Mouse (Mus musculus) midbrain, embryonic 14.5 days (tissue): ENCODE results near the gene Daxx. TPM values are rescaled to one million over a fixed set of nuclear protein-coding genes. Genes with fewer than 3 reads are reported as not detected.
"Not testable (repeated sequence)": the region's sequence is repeated elsewhere in the genome, so short reads cannot be mapped to it uniquely, and the experiment has no call there.

ENCODE experiments used
- ATAC-seq: fragments of 200-750 bp; cut with Nextera tagmentation; 2 replicates; pipeline ENCODE4 v1.8.0; 2017; ENCODE audit warnings: moderate number of reproducible peaks, moderate library complexity; ENCODE audit not compliant: low FRiP score, low TSS enrichment
- DNase-seq: peaks from one replicate; pipeline ENCODE4 v3.0.0-alpha.2; 2015
- H3K27ac ChIP-seq: fragments of 300-500 bp; sonication (generic); replicated peaks from 2 replicates; pipeline ENCODE4 v1.5.1; 2014; ENCODE audit warnings: mild to moderate bottlenecking, low read depth, low read length, moderate library complexity
- H3K27me3 ChIP-seq: fragments of 300-500 bp; sonication (generic); 2 replicates; pipeline ENCODE4 v1.6.1; 2014; ENCODE audit warnings: low read length, control low read depth, mixed read lengths; ENCODE audit not compliant: control insufficient read depth, insufficient read depth
- H3K36me3 ChIP-seq: fragments of 300-500 bp; sonication (generic); 2 replicates; pipeline ENCODE4 v1.6.1; 2014; ENCODE audit warnings: low read length, control low read depth; ENCODE audit not compliant: control insufficient read depth, insufficient read depth
- H3K4me1 ChIP-seq: fragments of 300-500 bp; sonication (generic); 2 replicates; pipeline ENCODE4 v1.6.1; 2014; ENCODE audit warnings: mild to moderate bottlenecking, antibody characterized with exemption, low read length, control low read depth; ENCODE audit not compliant: control insufficient read depth, insufficient read depth
- H3K4me2 ChIP-seq: fragments of 300-500 bp; sonication (generic); 2 replicates; pipeline ENCODE4 v1.6.1; 2014; ENCODE audit warnings: mild to moderate bottlenecking, low read length, moderate library complexity
- H3K4me3 ChIP-seq: fragments of 300-500 bp; sonication (generic); replicated peaks from 2 replicates; pipeline ENCODE4 v1.5.1; 2014; ENCODE audit warnings: low read depth, low read length
- H3K9ac ChIP-seq: fragments of 300-500 bp; sonication (generic); replicated peaks from 2 replicates; pipeline ENCODE4 v1.6.1; 2014; ENCODE audit warnings: mild to moderate bottlenecking, low read length, moderate library complexity
- H3K9me3 ChIP-seq: fragments of 300-500 bp; sonication (generic); 2 replicates; pipeline ENCODE4 v1.6.1; 2016; ENCODE audit warnings: low read length, control low read depth, mixed read lengths; ENCODE audit not compliant: control insufficient read depth
- WGBS: fragments of 180-500 bp; shearing (Covaris S2); extraction: QIAGEN DNeasy Blood & Tissue Kit; methylation state at CpG from one replicate; pipeline ENCODE4 v1.1.7; 2014; 5-methylcytosine and 5-hydroxymethylcytosine counted together
- polyA plus RNA-seq: library from polyadenylated mRNA; unstranded; fragments of >200 nt; fragmentation: Nextera tagmentation; extraction: Ambion mirVana; gene quantifications from 2 replicates; pipeline ENCODE4 v1.2.1, GENCODE M21; 2014

Daxx gene
- polyA plus RNA-seq, 1 experiment from 2014 or later = 44.6 TPM

DNA sequence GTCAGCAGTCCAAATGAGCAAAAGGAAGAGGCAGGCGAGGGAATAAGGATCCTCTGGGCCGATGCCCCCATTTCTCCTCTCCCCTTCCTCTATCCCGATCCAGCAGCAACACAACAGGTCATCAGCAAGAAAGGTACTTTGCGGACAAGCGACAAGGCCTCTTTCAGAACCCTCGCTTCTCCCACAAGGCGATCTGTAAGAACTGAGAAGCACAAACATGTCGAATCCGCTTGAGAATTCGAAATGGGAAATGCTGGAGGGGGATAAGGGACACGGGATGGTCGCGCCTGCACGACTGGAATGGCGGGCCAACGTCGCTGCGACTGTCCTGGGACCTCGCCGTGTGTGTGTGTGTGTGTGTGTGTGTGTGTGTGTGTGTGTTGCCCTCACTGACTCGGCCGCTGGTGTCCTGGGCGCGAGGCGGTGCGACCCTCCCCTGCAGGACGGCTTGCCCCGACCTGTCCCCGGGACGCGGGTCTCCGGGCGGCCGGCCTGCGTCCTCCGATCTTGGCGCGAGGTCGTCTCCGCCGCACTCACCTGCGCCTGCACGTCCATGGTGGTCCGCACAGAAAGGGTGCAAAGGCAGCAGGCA, 19.2 kb upstream of the Daxx start:
- not testable (repeated sequence) for H3K27ac ChIP-seq, DNase-seq, H3K27me3 ChIP-seq, H3K36me3 ChIP-seq, H3K9me3 ChIP-seq, H3K4me1 ChIP-seq
- Histone ChIP-seq H3K4me3 (peak overlapping the region; percentile 54), H3K4me2 (peak overlapping the region; percentile 67), H3K9ac (peak overlapping the region; percentile 45; the same call in 1 of the 2 replicates)
- ATAC-seq = peak; percentile 29; the same call in 1 of the 2 replicates
- WGBS = under 1% methylated on average over 44 of the region's 44 CpGs

DNA sequence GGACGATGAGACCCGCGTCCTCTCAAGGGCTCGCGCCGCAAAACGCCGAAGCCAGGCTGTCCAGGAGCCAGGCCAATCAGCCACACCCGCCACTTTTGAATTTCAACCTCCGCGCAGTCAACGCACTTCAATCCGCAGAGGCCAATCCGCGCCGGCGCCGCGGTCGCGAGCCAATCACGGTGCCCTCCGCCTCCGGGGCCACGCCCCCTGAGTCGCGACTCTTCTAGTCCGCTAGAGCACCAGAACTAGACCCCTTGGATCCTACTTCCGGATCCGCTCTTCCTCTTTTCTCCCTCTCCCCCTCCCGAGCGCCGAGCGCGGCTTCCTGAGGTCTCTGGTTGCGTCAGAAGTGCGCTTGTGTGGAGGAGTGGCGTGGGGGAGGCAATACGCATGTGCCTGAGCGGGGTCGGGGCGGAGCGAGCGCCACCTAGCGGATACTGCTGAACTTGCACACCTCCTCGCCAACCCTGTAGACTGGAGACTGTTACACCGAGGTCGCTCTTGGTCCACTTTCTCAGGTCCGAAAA, 18.6 kb upstream of the Daxx start, which contains the start of gene Kifc1:
Gene Kifc1 (minus strand): TSS at position 129 of the 527 bp plus-strand sequence.
- peak within 1 kb of the TSS; percentile 54 for H3K4me3 ChIP-seq
- H3K36me3 ChIP-seq = no peaks in the 10 kb centered on the region
- ATAC-seq (peak; percentile 100), DNase-seq (peak; percentile 99)
- no peaks in the 10 kb centered on the region for H3K4me1 ChIP-seq
- WGBS = under 1% methylated on average over 49 of the region's 49 CpGs
- peak within 1 kb of the TSS; percentile 67 for H3K4me2 ChIP-seq
- H3K27ac ChIP-seq = no peak within 1 kb of the TSS
- no peaks in the 10 kb centered on the region for H3K27me3 ChIP-seq
- no peaks in the 10 kb centered on the region for H3K9me3 ChIP-seq
- H3K9ac ChIP-seq = peak within 1 kb of the TSS; percentile 45; the same call in 1 of the 2 replicates

DNA sequence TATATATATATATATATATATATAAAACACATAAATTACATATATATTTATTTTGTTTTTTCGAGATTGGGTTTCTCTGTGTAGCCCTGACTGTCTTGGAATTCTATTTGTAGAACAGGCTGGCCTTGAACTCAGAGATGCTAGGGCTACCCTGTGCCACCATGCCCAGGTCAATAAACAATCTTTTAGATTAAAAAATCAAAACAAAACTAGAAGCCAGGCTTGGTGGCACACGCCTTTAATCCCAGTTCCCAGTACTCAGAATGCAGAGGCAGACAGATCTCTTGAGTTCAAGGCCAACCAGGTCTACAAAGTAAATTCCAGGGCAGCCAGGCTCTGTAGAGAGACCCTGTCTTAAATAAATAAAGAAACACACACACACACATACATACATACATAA, 17.9 kb upstream of the Daxx start:
- Histone ChIP-seq H3K4me3 (no peak overlapping the region), H3K9me3 (no peaks in the 10 kb centered on the region), H3K27me3 (no peaks in the 10 kb centered on the region), H3K36me3 (no peaks in the 10 kb centered on the region), H3K27ac (no peak overlapping the region), H3K4me1 (no peaks in the 10 kb centered on the region), H3K9ac (no peak overlapping the region), H3K4me2 (no peak overlapping the region)
- no peak for DNase-seq
- 75% methylated on average over 2 of the region's 2 CpGs for WGBS
- ATAC-seq = no peak

DNA sequence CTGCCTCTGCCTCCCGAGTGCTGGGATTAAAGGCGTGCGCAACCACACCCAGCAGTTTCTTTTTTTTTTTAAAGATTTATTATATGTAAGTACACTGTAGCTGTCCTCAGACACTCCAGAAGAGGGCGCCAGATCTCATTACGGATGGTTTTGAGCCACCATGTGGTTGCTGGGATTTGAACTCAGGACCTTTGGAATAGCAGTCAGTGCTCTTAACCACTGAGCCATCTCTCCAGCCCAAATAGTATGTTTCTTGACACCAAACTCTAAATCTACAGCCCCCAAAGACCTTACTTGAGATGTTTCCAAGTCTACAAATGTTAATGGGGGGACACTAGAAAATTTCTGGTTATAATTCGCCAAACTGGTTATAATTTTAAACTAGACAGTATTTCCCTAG, 17.3 kb upstream of the Daxx start:
- not testable (repeated sequence) for H3K36me3 ChIP-seq, DNase-seq, ATAC-seq, H3K4me1 ChIP-seq, H3K4me2 ChIP-seq, H3K4me3 ChIP-seq, H3K27me3 ChIP-seq, H3K9ac ChIP-seq, H3K27ac ChIP-seq, H3K9me3 ChIP-seq
- 70% methylated on average over 6 of the region's 6 CpGs for whole genome bisulfite sequencing

DNA sequence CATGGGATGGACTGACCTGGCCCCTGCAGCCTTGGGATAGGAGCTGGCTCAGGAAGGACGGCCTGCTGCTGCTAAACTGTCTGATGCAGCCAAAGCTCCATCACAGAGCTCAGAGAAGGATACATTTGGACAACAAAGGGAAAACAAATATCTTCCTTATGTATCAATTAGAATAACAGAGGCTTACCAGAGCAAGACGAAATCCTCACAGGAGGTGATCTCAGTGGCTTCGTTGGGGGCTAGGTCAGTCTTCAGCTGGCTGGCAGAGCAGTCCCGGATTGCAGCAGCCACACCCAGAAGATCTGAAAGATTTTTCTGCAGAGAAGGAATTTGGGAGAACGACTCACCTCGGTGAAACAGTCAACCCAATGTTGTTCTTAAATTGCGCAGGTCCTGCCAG, 16.8 kb upstream of the Daxx start:
- Histone ChIP-seq H3K27me3 (no peaks in the 10 kb centered on the region), H3K36me3 (no peaks in the 10 kb centered on the region), H3K4me2 (no peak overlapping the region), H3K27ac (no peak overlapping the region), H3K9me3 (no peaks in the 10 kb centered on the region), H3K9ac (no peak overlapping the region), H3K4me3 (no peak overlapping the region), H3K4me1 (no peaks in the 10 kb centered on the region)
- WGBS = 10% methylated on average over 7 of the region's 7 CpGs
- DNase-seq (no peak), ATAC-seq (no peak)

DNA sequence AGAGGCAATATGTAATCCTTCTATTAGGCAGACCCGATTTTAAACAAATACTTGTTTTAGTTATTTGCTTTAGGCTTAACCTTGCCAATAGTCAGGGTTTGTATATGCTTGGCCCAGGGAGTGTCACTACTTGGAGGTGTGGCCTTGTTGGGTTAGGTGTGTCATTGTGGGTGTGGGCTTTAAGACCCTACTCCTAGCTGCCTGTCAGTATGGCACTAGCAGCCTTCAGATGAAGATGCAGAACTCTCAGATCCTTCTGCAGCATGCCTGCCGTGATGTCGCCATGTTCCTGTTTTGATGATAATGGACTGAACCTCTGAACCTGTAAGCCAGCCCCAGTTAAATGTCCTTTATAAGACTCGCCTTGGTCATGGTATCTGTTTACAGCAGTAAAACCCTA, 16.2 kb upstream of the Daxx start:
- not testable (repeated sequence) for DNase-seq, ATAC-seq
- 72% methylated on average over 4 of the region's 4 CpGs for WGBS

DNA sequence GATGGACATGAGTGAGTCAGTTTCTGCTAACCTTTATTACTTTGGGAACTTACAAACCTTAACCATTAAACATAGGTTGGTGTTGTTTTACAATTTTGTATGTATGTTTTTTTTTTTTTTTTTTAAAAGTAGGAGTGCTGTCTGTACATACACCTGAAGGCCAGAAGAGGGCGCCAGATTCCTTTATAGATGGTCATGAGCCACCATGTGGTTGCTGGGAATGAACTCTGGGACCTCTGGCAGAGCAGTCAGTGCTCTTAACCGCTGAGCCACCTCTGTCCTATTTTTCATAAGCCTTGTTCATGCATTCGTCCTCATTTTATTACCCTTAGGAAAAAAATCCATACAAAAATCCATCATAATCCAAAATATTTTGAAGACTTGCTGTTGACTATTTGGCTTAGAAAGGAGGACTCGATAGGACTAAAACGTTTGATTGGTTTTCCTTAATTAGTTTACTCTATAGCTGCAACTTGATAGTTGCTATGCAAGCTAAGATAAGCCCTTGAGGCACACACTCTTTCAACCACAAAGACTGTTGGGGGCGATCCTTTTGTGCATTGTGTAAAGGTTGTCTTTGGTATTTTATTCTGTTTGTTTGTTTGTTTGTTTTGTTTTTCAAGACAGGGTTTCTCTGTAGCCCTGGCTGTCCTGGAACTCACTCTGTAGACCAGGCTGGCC, 12.0 kb upstream of the Daxx start:
- ATAC-seq (no peak), DNase-seq (peak; percentile 78)
- WGBS = 42% methylated on average over 6 of the region's 6 CpGs
- Histone ChIP-seq H3K9me3 (no peaks in the 10 kb centered on the region), H3K27me3 (no peaks in the 10 kb centered on the region), H3K36me3 (no peaks in the 10 kb centered on the region), H3K4me1 (no peaks in the 10 kb centered on the region), H3K27ac (no peak overlapping the region), H3K9ac (no peak overlapping the region), H3K4me3 (no peak overlapping the region), H3K4me2 (no peak overlapping the region)

More for the DNA sequence above, 16.2 kb upstream of the Daxx start:
- not testable (repeated sequence) for H3K9me3 ChIP-seq, H3K4me3 ChIP-seq, H3K4me2 ChIP-seq, H3K27me3 ChIP-seq, H3K9ac ChIP-seq, H3K36me3 ChIP-seq, H3K27ac ChIP-seq, H3K4me1 ChIP-seq

DNA sequence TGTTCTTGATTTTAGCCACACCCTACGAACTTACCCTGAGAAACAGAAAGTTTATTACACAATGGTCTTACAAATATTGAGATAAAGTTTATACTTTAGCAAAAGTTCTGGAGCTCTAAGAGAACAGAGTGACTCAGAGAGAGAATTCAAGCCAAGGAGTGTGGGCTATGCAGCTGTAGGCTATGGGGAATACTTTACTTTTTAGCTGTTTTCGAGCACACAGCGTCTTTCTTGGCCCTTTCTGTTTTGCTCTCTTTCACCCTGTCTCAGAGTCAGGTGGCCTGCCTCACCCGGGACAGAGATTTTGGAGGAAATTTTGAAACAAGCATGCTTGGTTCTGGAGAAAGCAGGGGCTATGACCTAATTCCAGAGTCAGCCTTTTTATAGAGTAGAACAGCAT, 11.0 kb upstream of the Daxx start:
- ATAC-seq, DNase-seq, H3K27me3 ChIP-seq, H3K4me3 ChIP-seq, H3K9me3 ChIP-seq, H3K4me2 ChIP-seq, H3K9ac ChIP-seq, H3K4me1 ChIP-seq, H3K36me3 ChIP-seq, H3K27ac ChIP-seq: not testable (repeated sequence)
- WGBS = 89% methylated on average over 4 of the region's 4 CpGs

DNA sequence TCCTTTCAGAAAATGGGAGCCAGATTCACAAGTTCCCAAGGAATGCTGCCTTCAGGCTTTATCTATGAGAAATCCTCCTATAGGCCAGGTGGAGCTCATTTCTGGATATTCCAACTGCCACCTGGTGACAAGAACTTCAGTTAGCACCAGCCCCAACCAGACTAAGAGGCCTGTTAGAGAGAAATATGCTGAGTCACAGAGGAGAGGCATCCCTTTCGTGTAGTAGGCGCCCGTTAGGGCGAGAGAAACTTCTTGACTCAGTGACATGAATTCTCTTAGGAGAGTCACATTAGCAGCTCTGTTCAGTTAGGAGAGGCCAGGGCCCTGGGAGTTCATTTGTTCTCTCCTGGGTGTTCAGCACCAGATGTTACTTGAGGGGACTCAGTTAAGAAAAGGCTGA, 9.6 kb upstream of the Daxx start:
- H3K4me3 ChIP-seq = no peak overlapping the region
- 84% methylated on average over 4 of the region's 4 CpGs for WGBS
- ATAC-seq (no peak), DNase-seq (no peak)
- H3K4me1 ChIP-seq = no peaks in the 10 kb centered on the region
- H3K9ac ChIP-seq = no peak overlapping the region
- no peaks in the 10 kb centered on the region for H3K9me3 ChIP-seq
- H3K4me2 ChIP-seq = no peak overlapping the region
- H3K27ac ChIP-seq = no peak overlapping the region
- no peaks in the 10 kb centered on the region for H3K27me3 ChIP-seq
- no peaks in the 10 kb centered on the region for H3K36me3 ChIP-seq
